Mouse (Mus musculus) ES-E14 (cell line): ENCODE measurements at regions not wholly inside any gene's neighbourhood (a gene's known extent, or its start where the extent isn't known, plus 50 kb on each side); places are given as distances from the start of the nearest gene placed in this dataset.

Experiments used
- CHD2 ChIP-seq: IDR thresholded peaks from 2 replicates; pipeline ENCODE4 v1.6.1; 2014; ENCODE audit warnings: mild to moderate bottlenecking, low read depth, low read length, inconsistent platforms
- HCFC1 ChIP-seq: IDR thresholded peaks from 2 replicates; pipeline ENCODE4 v1.6.1; 2012; ENCODE audit warnings: low read length, inconsistent platforms, borderline replicate concordance; ENCODE audit not compliant: insufficient read depth
- ZNF384 ChIP-seq: IDR thresholded peaks from 2 replicates; pipeline ENCODE4 v1.6.1; 2012; ENCODE audit warnings: low read depth, low read length, inconsistent platforms

- no peak for TF ChIP-seq CHD2
- TF ChIP-seq ZNF384, result no peak
- TF ChIP-seq HCFC1, result no peak
Measured at GRCm38 (mm10) chr6:143618558-143618957, 451.5 kb downstream of the Etnk1 start.
